Mouse (Mus musculus) E14TG2a.4 (cell line): ENCODE measurements around the gene Gramd1b.
A peak's percentile ranks its signal among the peaks of the same experiment; 100 is the strongest.

Experiments used
- H3K27me3 ChIP-seq: 2 replicates; pipeline ENCODE4 v1.6.1; 2014; ENCODE audit warnings: low read length, control low read depth; ENCODE audit not compliant: insufficient read depth
- H3K36me3 ChIP-seq: 2 replicates; pipeline ENCODE4 v1.6.1; 2014; ENCODE audit warnings: low read length, control low read depth; ENCODE audit not compliant: insufficient read depth
- H3K4me1 ChIP-seq: replicated peaks from 2 replicates; pipeline ENCODE4 v1.6.1; 2014; ENCODE audit warnings: low read depth, low read length, control low read depth
- H3K4me3 ChIP-seq: replicated peaks from 2 replicates; pipeline ENCODE4 v1.5.1; 2014; ENCODE audit warnings: mild to moderate bottlenecking, low read length
- H3K9me3 ChIP-seq: 2 replicates; pipeline ENCODE4 v1.6.1; 2014; ENCODE audit warnings: low read length, control low read depth
- CTCF ChIP-seq: conservative IDR thresholded peaks from 2 replicates; pipeline ENCODE4 v1.5.1; 2014; ENCODE audit warnings: low read length
- NANOG ChIP-seq: IDR thresholded peaks from 2 replicates; pipeline ENCODE4 v1.6.1; 2014; ENCODE audit warnings: borderline replicate concordance, low read length, mixed read lengths
- POU5F1 ChIP-seq: IDR thresholded peaks from 2 replicates; pipeline ENCODE4 v1.6.1; 2014; ENCODE audit warnings: low read length, borderline replicate concordance

The Gramd1b gene

GRCm38 (mm10) chr9:40337131-40337820 is 193.9 kb downstream of the Gramd1b start:
- no peak for TF ChIP-seq NANOG
- no peak for TF ChIP-seq CTCF
- TF ChIP-seq POU5F1: no peak
- Histone ChIP-seq H3K36me3 (no peaks in the 10 kb centered on the region), H3K27me3 (no peaks in the 10 kb centered on the region), H3K9me3 (no peaks in the 10 kb centered on the region), H3K4me1 (peaks cover 68% of the 10 kb centered on the region), H3K4me3 (no peak overlapping the region)

GRCm38 (mm10) chr9:40336701-40337100 is 194.5 kb downstream of the Gramd1b start:
- Histone ChIP-seq H3K36me3 (no peaks in the 10 kb centered on the region), H3K27me3 (no peaks in the 10 kb centered on the region), H3K4me3 (no peak overlapping the region), H3K4me1 (peaks cover 74% of the 10 kb centered on the region), H3K9me3 (no peaks in the 10 kb centered on the region)
- no peak for TF ChIP-seq NANOG

- H3K27me3 ChIP-seq: no peaks in the 10 kb centered on the region
- H3K36me3 ChIP-seq: peaks cover 2% of the 10 kb centered on the region
- H3K4me1 ChIP-seq: peaks cover 83% of the 10 kb centered on the region
- no peak overlapping the region for H3K4me3 ChIP-seq
- no peak for TF ChIP-seq POU5F1
- no peak for TF ChIP-seq CTCF
- no peak for TF ChIP-seq NANOG
- H3K9me3 ChIP-seq: no peaks in the 10 kb centered on the region
These were observed 196.6 kb downstream of the Gramd1b start for GRCm38 (mm10) chr9:40334617-40335016.

GRCm38 (mm10) chr9:40333649-40334396 is 197.4 kb downstream of the Gramd1b start:
- Histone ChIP-seq H3K36me3 (peaks cover 6% of the 10 kb centered on the region), H3K9me3 (no peaks in the 10 kb centered on the region), H3K4me3 (peak overlapping the region; percentile 80), H3K27me3 (no peaks in the 10 kb centered on the region), H3K4me1 (peaks cover 78% of the 10 kb centered on the region)
- TF ChIP-seq NANOG: no peak
- TF ChIP-seq CTCF: peak; percentile 98

GRCm38 (mm10) chr9:40332731-40333648 is 198.2 kb downstream of the Gramd1b start:
- no peak for TF ChIP-seq POU5F1
- TF ChIP-seq CTCF: no peak
- TF ChIP-seq NANOG: no peak
- H3K9me3 ChIP-seq: no peaks in the 10 kb centered on the region
- H3K27me3 ChIP-seq: no peaks in the 10 kb centered on the region
- peaks cover 78% of the 10 kb centered on the region for H3K4me1 ChIP-seq
- H3K4me3 ChIP-seq: peak overlapping the region; percentile 80
- H3K36me3 ChIP-seq: peaks cover 14% of the 10 kb centered on the region

- H3K4me1 ChIP-seq: peaks cover 74% of the 10 kb centered on the region
- no peak for TF ChIP-seq CTCF
- no peak for TF ChIP-seq NANOG
- no peak for TF ChIP-seq POU5F1
- H3K4me3 ChIP-seq: peak overlapping the region; percentile 80
- no peaks in the 10 kb centered on the region for H3K27me3 ChIP-seq
- no peaks in the 10 kb centered on the region for H3K9me3 ChIP-seq
- H3K36me3 ChIP-seq: peaks cover 21% of the 10 kb centered on the region
These were observed 198.9 kb downstream of the Gramd1b start for GRCm38 (mm10) chr9:40332326-40332725.

GRCm38 (mm10) chr9:40331411-40332286 is 199.5 kb downstream of the Gramd1b start:
- Histone ChIP-seq H3K4me1 (peaks cover 68% of the 10 kb centered on the region), H3K9me3 (peaks cover under 1% of the 10 kb centered on the region; the same call in 1 of the 2 replicates), H3K36me3 (peaks cover 25% of the 10 kb centered on the region), H3K27me3 (no peaks in the 10 kb centered on the region), H3K4me3 (peak overlapping the region; percentile 80)
- TF ChIP-seq POU5F1: no peak
- TF ChIP-seq CTCF: no peak
- TF ChIP-seq NANOG: no peak
